Mouse (Mus musculus) ES-E14 (cell line): ENCODE results near the gene Epn3. TPM values are rescaled to one million over a fixed set of nuclear protein-coding genes. Genes with fewer than 3 reads are reported as not detected.

Experiments
- DNase-seq: peaks from one replicate; pipeline ENCODE4 v3.0.0-alpha.2; 2013; ENCODE audit warnings: low read depth, low spot score
- H3K27ac ChIP-seq: 2 replicates; pipeline ENCODE4 v1.5.1; 2012; ENCODE audit warnings: low read depth, mild to moderate bottlenecking, low read length, moderate library complexity, mixed read lengths; ENCODE audit not compliant: poor library complexity, insufficient read depth, severe bottlenecking
- H3K36me3 ChIP-seq: 2 replicates; pipeline ENCODE4 v1.6.1; 2012; ENCODE audit warnings: mild to moderate bottlenecking, low read length, moderate library complexity, mixed read lengths; ENCODE audit not compliant: control insufficient read depth, poor library complexity, insufficient read depth, severe bottlenecking
- H3K4me1 ChIP-seq, 2 experiments: fragments of 150-350 bp in 1 of 2; sonication (generic) in 1 of 2; 2 replicates each; pipeline ENCODE4 v1.6.1; 2012; ENCODE audit warnings: low read length in 2 of 2, mild to moderate bottlenecking in 1 of 2, mixed read lengths in 1 of 2; ENCODE audit not compliant: control insufficient read depth in 2 of 2, insufficient read depth in 2 of 2, poor library complexity in 1 of 2
- H3K4me3 ChIP-seq, 2 experiments: fragments of 150-350 bp in 1 of 2; sonication (generic) in 1 of 2; 2 replicates each; pipeline ENCODE4 v1.5.1; 2012; ENCODE audit warnings: low read length in 2 of 2, low read depth in 1 of 2, mild to moderate bottlenecking in 1 of 2, mixed read lengths in 1 of 2; ENCODE audit not compliant: insufficient read depth in 1 of 2, poor library complexity in 1 of 2, severe bottlenecking in 1 of 2
- H3K9ac ChIP-seq: 2 replicates; pipeline ENCODE4 v1.6.1; 2012; ENCODE audit warnings: low read depth, mild to moderate bottlenecking, low read length, mixed read lengths; ENCODE audit not compliant: poor library complexity, insufficient read depth, severe bottlenecking
- H3K9me3 ChIP-seq: fragments of 150-350 bp; sonication (generic); 2 replicates; pipeline ENCODE4 v1.6.1; 2012; ENCODE audit warnings: low read depth, mild to moderate bottlenecking, low read length; ENCODE audit not compliant: control insufficient read depth, insufficient read depth
- CHD2 ChIP-seq: IDR thresholded peaks from 2 replicates; pipeline ENCODE4 v1.6.1; 2014; ENCODE audit warnings: mild to moderate bottlenecking, low read depth, low read length, inconsistent platforms
- HCFC1 ChIP-seq: IDR thresholded peaks from 2 replicates; pipeline ENCODE4 v1.6.1; 2012; ENCODE audit warnings: low read length, inconsistent platforms, borderline replicate concordance; ENCODE audit not compliant: insufficient read depth
- MAFK ChIP-seq: IDR thresholded peaks from 2 replicates; pipeline ENCODE4 v1.6.1; 2014; ENCODE audit warnings: mild to moderate bottlenecking, low read depth, low read length, inconsistent platforms; ENCODE audit not compliant: insufficient read depth
- ZC3H11A ChIP-seq: IDR thresholded peaks from 2 replicates; pipeline ENCODE4 v1.6.1; 2012; ENCODE audit warnings: low read depth, mild to moderate bottlenecking, inconsistent platforms, low read length, borderline replicate concordance
- ZNF384 ChIP-seq: IDR thresholded peaks from 2 replicates; pipeline ENCODE4 v1.6.1; 2012; ENCODE audit warnings: low read depth, low read length, inconsistent platforms
- in situ Hi-C, 2 experiments: fragments of 600-800 bp; cut with MboI; formaldehyde crosslinking; loops; one replicate each; pipeline ENCODE4 v1.15.1; 2025; ENCODE audit warnings: low sequenced_read_pairs in 2 of 2, inconsistent platforms in 1 of 2; ENCODE audit not compliant: unreplicated experiment in 2 of 2
- total RNA-seq: library from RNA; depleted of rRNA; stranded (reverse); fragments of 300-350 nt; gene quantifications from 2 replicates; pipeline ENCODE4 v1.2.3, GENCODE M21; 2012

The Epn3 gene
- total RNA-seq, 1 experiment: 1.7 TPM

DNA sequence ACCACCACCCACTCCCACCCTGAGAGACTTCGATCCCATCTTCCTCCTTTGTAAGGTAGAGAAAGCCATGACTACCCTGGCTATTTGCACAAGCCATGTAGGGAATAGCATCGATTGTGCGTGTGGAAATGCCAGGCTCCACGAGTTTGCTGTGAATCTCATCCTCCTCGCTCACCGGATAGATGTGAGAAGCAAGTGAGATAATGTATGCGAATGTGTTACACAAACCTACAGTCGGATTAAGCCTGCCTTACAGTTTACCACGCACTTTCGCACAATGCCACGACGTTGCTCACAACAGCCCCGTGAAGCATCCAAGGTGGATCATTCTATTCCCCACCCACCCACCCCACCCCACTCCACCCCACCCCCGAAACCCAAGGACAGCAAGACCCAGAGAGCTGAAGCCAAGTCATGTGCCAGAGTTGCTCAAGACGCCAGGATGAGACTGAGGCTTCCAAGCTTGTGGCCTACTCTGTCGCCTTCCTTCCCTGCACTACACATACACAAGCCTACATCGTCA, 33.4 kb downstream of the Epn3 start:
- H3K9ac ChIP-seq: no peak overlapping the region
- H3K4me1 ChIP-seq: peaks cover 0 to 16% of the 10 kb centered on the region in 2 experiments; a peak in 1 of 4 replicates
- in situ Hi-C loops: no loop called here
- no peak overlapping the region for H3K27ac ChIP-seq
- H3K9me3 ChIP-seq: no peaks in the 10 kb centered on the region
- TF ChIP-seq CHD2 (no peak), ZC3H11A (no peak), MAFK (no peak), ZNF384 (no peak), HCFC1 (no peak)
- no peak overlapping the region for H3K4me3 ChIP-seq
- no peaks in the 10 kb centered on the region for H3K36me3 ChIP-seq
- no peak for DNase-seq

DNA sequence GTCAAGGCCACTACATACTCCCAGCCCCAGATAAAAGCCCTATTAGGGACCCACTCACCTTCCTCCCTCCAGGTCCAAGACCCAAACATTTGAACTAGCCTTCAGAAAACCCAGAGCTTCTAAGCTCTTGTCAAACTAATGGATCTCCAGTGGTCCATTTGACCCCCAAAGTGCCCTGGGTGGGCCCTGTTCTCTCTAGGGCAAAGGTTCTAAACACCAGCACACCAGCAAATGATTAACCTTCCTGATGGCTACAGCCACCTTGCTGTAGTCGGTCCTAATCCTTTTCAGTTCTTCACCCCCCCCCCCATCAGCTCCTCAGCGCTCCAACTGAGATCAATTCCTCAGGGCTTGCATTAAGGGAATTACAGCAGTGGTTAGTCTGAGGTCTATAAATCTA, 35.6 kb downstream of the Epn3 start:
- H3K9me3 ChIP-seq: no peaks in the 10 kb centered on the region
- in situ Hi-C loops: no loop called here
- no peak overlapping the region for H3K4me3 ChIP-seq
- TF ChIP-seq ZNF384 (no peak), CHD2 (no peak), HCFC1 (no peak), ZC3H11A (no peak), MAFK (no peak)
- H3K36me3 ChIP-seq: no peaks in the 10 kb centered on the region
- H3K9ac ChIP-seq: no peak overlapping the region
- no peak overlapping the region for H3K27ac ChIP-seq
- peaks cover 0 to 9% of the 10 kb centered on the region in 2 experiments; a peak in 1 of 4 replicates for H3K4me1 ChIP-seq
- no peak for DNase-seq

DNA sequence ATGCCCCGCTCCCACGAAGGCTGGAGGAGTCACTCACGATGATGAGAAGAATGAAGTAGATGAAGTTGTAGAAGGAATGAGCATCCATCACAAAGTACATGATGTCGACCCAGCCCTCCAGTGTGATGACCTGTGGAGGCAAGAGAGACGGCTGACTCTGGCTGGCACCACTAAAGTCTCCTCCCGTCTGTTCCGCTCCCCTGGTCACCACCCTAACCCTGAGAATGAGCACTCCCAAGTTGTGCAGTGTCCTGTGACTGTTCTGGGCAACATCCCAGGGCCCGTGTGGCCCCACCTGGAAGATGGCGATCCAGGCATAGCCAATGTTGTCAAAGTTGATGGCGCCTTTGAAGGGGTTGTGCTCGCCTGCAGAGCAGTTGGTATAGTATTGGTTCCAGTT, 37.9 kb downstream of the Epn3 start:
- no peak for DNase-seq
- in situ Hi-C loops: no loop called here
- peaks cover 0 to 3% of the 10 kb centered on the region in 2 experiments; a peak in 1 of 4 replicates for H3K4me1 ChIP-seq
- no peak overlapping the region for H3K4me3 ChIP-seq
- no peaks in the 10 kb centered on the region for H3K9me3 ChIP-seq
- no peak overlapping the region for H3K9ac ChIP-seq
- H3K36me3 ChIP-seq: no peaks in the 10 kb centered on the region
- no peak overlapping the region for H3K27ac ChIP-seq
- TF ChIP-seq ZNF384: no peak

DNA sequence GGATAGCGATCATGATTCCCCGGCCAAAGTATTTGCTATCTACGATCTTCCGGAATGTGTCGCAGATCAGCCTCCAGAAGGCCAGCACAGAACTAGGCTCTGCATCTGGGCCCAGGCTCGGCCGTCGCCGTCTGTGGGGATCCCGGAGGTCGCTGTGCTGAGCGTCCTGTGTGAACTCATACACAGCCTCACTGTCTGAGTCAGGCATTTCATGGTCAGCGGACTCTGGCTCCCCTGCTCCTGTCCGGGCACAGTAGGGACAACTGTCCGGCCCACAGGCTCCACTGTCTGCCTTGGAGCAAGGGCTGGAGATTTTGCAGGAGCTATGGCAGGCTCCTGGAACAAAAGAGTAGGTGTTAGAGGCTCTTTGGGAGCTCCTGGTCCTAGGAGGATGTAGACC, 42.8 kb downstream of the Epn3 start:
- Histone ChIP-seq H3K27ac (no peak overlapping the region), H3K4me1 (peaks cover 0 to 6% of the 10 kb centered on the region in 2 experiments; a peak in 2 of 4 replicates), H3K4me3 (no peak overlapping the region), H3K9me3 (no peaks in the 10 kb centered on the region), H3K36me3 (no peaks in the 10 kb centered on the region), H3K9ac (no peak overlapping the region)
- no peak for DNase-seq
- in situ Hi-C loops: no loop called here
- TF ChIP-seq MAFK (no peak), ZNF384 (no peak), CHD2 (no peak), ZC3H11A (no peak), HCFC1 (no peak)

DNA sequence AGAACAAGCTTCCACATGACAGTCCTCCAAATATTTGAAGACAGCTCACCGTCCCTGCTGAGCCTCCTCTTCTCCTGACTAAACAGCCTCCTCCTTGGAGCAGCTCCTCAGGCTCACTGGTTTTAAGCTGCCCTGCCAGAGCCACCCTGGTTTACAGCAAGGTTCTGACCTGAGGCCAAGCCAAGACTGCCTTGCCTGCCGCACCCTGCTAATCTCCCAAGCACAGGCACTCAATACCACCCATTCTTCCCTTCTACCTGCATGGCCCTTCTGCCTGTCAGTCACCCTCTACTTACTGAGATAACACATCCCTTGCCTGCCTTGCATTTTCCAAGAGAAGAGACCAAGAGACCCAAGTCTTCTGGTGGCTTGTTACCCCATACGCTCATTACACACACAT, 43.4 kb downstream of the Epn3 start:
- DNase-seq: no peak
- peaks cover 0 to 5% of the 10 kb centered on the region in 2 experiments; a peak in 2 of 4 replicates for H3K4me1 ChIP-seq
- TF ChIP-seq MAFK: no peak
- TF ChIP-seq ZNF384: no peak
- TF ChIP-seq ZC3H11A: no peak
- no peak for TF ChIP-seq HCFC1
- TF ChIP-seq CHD2: no peak
- H3K9me3 ChIP-seq: no peaks in the 10 kb centered on the region
- no peak overlapping the region for H3K27ac ChIP-seq
- H3K4me3 ChIP-seq: no peak overlapping the region
- no peak overlapping the region for H3K9ac ChIP-seq
- in situ Hi-C loops: no loop called here
- no peaks in the 10 kb centered on the region for H3K36me3 ChIP-seq
